Mouse (Mus musculus) left cerebral cortex, adult 2 months (tissue): ENCODE data around the gene St8sia6. TPM values are rescaled to one million over a fixed set of nuclear protein-coding genes. Genes with fewer than 3 reads are reported as not detected.

Experiments
- DNase-seq, 2 experiments: peaks; one replicate each; pipeline ENCODE4 v3.0.0; 2021 to 2022; ENCODE audit warnings: low spot score in 2 of 2, mixed read lengths in 1 of 2; ENCODE audit errors: extremely low spot score in 1 of 2
- H3K27ac ChIP-seq: fragments of 200-600 bp; 2 replicates; pipeline ENCODE4 v1.8.1; 2022
- H3K4me3 ChIP-seq: fragments of 200-600 bp; 2 replicates; pipeline ENCODE4 v1.8.1; 2022
- CTCF ChIP-seq: fragments of 200-600 bp; IDR thresholded peaks from 2 replicates; pipeline ENCODE4 v1.8.1; 2022; ENCODE audit warnings: antibody characterized with exemption, mild to moderate bottlenecking, moderate library complexity
- intact Hi-C: fragments of 180-260 bp; cut with DNase I; formaldehyde crosslinking; loops from one replicate; pipeline ENCODE4 v1.15.1; 2025
- long read RNA-seq, 2 experiments: library from polyadenylated mRNA; stranded (forward); transcript quantifications; one replicate each; pipeline ENCODE4 v2.0.0; 2021; ENCODE audit warnings: borderline mapping rate in 2 of 2
- total RNA-seq, 2 experiments: library from RNA; stranded (reverse); gene quantifications; 2 replicates each; pipeline ENCODE4 v1.2.3; 2021

The St8sia6 gene
- total RNA-seq: under 1 TPM; 0.79 to 0.84 TPM
- long read RNA-seq, experiment 1, full-length matches to known transcripts: 1 of 2 reads
- long read RNA-seq, experiment 1, partial matches to known transcripts: 1 of 2 reads
- long read RNA-seq, experiment 1, other reads (novel, unspliced or antisense): 0 of 2 reads
- long read RNA-seq, experiment 2: 0 reads

GRCm38 (mm10) chr2:13793969-13794363 is at the start of gene St8sia6:
Gene St8sia6 (minus strand): TSS chr2:13794064.
- H3K27ac ChIP-seq: no peak within 1 kb of the TSS
- no peak for DNase-seq
- intact Hi-C loops: no loop called here
- TF ChIP-seq CTCF: no peak
- H3K4me3 ChIP-seq: peak within 1 kb of the TSS; percentile 52

GRCm38 (mm10) chr2:13836310-13836709 is 42.4 kb upstream of the St8sia6 start:
- intact Hi-C loops: no loop called here
- no peak for TF ChIP-seq CTCF
- H3K27ac ChIP-seq: no peak overlapping the region
- DNase-seq: no peak
- no peak overlapping the region for H3K4me3 ChIP-seq

- intact Hi-C loops: no loop called here
- Histone ChIP-seq H3K4me3 (no peak overlapping the region), H3K27ac (no peak overlapping the region)
- TF ChIP-seq CTCF: no peak
- no peak for DNase-seq
Observed at GRCm38 (mm10) chr2:13834989-13835388, 41.1 kb upstream of the St8sia6 start.

GRCm38 (mm10) chr2:13816645-13817044 is 22.8 kb upstream of the St8sia6 start:
- TF ChIP-seq CTCF: no peak
- Histone ChIP-seq H3K27ac (no peak overlapping the region), H3K4me3 (no peak overlapping the region)
- intact Hi-C loops: no loop called here
- DNase-seq: no peak

- intact Hi-C loops: no loop called here
Observed at GRCm38 (mm10) chr2:13808593-13808992, 14.7 kb upstream of the St8sia6 start.

GRCm38 (mm10) chr2:13808008-13808407 is 14.1 kb upstream of the St8sia6 start:
- TF ChIP-seq CTCF: no peak
- intact Hi-C loops: no loop called here
- no peak for DNase-seq
- H3K27ac ChIP-seq: no peak overlapping the region
- H3K4me3 ChIP-seq: no peak overlapping the region

More at GRCm38 (mm10) chr2:13808593-13808992, 14.7 kb upstream of the St8sia6 start:
- no peak for TF ChIP-seq CTCF
- DNase-seq: no peak
- no peak overlapping the region for H3K4me3 ChIP-seq
- no peak overlapping the region for H3K27ac ChIP-seq

- no peak; the same call in 1 of the 2 replicates for TF ChIP-seq CTCF
- Histone ChIP-seq H3K27ac (no peak overlapping the region), H3K4me3 (no peak overlapping the region)
- no peak for DNase-seq
- intact Hi-C loops: no loop called here
Observed at GRCm38 (mm10) chr2:13806120-13806519, 12.3 kb upstream of the St8sia6 start.

- DNase-seq: no peak
- H3K27ac ChIP-seq: no peak overlapping the region
- no peak for TF ChIP-seq CTCF
- intact Hi-C loops: no loop called here
- no peak overlapping the region for H3K4me3 ChIP-seq
Observed at GRCm38 (mm10) chr2:13800639-13801038, 6.8 kb upstream of the St8sia6 start.

- no peak for TF ChIP-seq CTCF
- H3K4me3 ChIP-seq: no peak overlapping the region
- no peak for DNase-seq
- no peak overlapping the region for H3K27ac ChIP-seq
- intact Hi-C loops: no loop called here
Observed at GRCm38 (mm10) chr2:13794446-13794845, 582 bp upstream of the St8sia6 start.

- intact Hi-C loops: no loop called here
- Histone ChIP-seq H3K4me3 (peak overlapping the region; percentile 52), H3K27ac (no peak overlapping the region)
- TF ChIP-seq CTCF: no peak; the same call in 1 of the 2 replicates
- peak; percentile 16 to 32 for DNase-seq
Observed at GRCm38 (mm10) chr2:13793054-13793968, 553 bp downstream of the St8sia6 start.

- Histone ChIP-seq H3K27ac (no peak overlapping the region), H3K4me3 (peak overlapping the region; percentile 52)
- intact Hi-C loops: no loop called here
- DNase-seq: no peak
- no peak for TF ChIP-seq CTCF
Observed at GRCm38 (mm10) chr2:13792256-13793005, 1.4 kb downstream of the St8sia6 start.

- intact Hi-C loops: no loop called here
- no peak overlapping the region for H3K27ac ChIP-seq
- H3K4me3 ChIP-seq: no peak overlapping the region
- DNase-seq: no peak
- TF ChIP-seq CTCF: no peak
Observed at GRCm38 (mm10) chr2:13791598-13791997, 2.3 kb downstream of the St8sia6 start.
